Mouse (Mus musculus) 416B (cell line): ENCODE results near the gene Bcat1.

ENCODE experiments used
- DNase-seq: peaks from one replicate; pipeline ENCODE4 v3.0.0; 2011; ENCODE audit warnings: low read depth

Gene Bcat1

DNA sequence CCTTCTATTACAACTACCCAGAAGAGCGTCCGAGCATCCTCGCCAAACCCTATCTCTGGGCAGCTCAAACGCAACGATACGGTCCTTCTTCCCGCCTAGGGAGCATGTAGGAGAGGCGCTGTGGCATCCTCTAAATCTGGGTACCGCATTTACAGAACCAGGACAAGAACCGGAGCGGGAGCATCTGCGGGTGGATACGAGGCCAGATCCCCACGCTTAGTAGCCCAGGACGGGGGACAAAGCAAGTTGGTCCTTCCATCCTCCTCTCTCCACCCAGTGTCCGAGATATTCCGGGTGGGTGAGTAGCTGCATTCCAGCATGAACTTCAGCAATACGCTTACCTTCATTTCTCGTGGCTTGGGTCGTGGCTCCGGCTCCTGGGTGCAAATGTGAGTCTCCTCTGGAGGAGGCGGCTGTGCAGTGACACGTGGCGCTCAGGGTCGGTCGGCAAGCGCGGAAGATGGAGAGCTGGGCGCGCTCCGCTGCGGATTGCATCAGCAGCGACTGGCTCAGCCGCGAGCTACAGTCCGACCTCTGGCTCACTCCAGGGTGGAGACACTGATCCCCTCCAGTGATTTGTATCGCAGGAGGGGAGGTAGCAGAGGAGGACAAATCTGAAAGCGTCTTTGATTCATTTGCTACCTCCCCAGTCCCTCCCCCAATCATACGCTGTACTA lies at the start of gene Bcat1:
Gene Bcat1, minus strand, starts transcription at position 637 of the 677 bp plus-strand sequence.
- DNase-seq: no peak

DNA sequence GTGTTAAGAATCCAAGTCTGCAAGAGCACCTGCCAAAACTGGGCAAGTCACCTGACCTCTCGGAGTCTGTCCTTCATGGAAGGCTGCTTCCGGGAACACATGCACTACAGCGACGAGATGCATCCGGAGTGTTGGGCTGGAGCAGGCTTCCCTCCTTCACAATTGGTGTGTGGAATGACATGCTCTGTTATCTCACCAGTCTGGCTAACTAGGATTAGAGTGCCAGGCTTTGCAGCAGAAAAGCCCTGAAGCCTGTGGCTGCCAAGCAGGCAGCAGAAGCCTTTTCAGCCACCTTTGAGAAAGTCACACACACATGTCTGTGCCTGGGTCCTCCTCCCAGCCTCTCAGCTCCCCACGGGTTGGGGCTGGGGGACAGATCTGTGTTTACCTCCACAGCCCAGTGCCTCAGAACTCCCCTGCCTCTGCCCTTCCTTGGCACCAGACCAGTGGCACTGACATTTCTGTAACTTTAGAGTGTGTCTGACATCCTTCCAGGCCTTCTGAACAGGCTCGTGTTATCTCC lies 49.7 kb upstream of the Bcat1 start:
- no peak for DNase-seq

DNA sequence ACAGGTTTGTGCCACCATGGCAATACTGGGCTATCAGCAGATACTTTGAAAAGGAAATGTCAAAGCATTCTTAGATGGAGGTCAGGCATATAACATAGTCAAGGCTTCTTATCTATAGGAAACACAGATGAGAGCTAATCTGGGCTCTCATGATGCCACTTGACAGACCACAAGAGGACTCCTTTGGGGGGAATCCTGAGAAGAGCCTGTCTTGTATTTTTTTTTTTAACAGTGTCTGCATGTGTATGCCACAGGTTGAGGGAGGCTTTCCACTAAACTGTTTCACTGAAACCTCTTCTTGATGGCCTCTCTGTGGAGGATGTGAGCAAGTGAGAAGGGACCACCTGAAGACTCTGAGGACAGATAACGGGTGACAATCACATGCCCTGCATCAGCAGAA lies 48.6 kb upstream of the Bcat1 start:
- peak; percentile 93 for DNase-seq

GRCm38 (mm10) chr6:145123136-145124060 lies 47.4 kb upstream of the Bcat1 start:
- DNase-seq: peak; percentile 76

DNA sequence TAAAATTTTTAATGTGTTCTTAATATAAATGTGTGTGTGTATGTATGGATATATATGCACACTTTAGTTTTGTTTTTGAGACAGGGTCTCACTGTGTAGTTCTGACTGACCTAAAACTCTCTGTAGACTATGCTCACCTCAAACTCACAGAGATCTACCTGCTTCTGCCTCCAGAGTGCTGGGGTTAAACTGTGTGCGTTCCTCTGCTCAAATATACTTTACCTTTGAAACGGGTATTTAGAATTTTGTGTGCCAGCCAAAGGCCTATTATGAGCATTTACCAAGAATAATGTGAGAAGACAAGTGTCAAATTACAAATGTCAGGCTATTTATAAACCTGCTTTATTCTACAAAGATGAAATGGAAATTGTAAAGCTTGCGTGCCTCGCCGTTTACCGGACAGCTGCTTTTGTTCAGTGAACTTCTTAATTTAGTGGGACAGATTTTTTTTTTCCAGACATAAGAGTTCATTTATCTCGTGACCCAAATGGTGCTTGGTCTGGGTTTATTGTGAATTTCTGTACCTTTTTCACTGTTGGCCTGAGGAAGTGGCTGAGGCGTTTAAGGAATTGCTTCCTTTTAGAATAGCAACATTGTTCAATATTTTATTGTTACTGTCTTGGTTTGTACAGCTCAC lies 46.6 kb upstream of the Bcat1 start:
- peak; percentile 66 for DNase-seq

DNA sequence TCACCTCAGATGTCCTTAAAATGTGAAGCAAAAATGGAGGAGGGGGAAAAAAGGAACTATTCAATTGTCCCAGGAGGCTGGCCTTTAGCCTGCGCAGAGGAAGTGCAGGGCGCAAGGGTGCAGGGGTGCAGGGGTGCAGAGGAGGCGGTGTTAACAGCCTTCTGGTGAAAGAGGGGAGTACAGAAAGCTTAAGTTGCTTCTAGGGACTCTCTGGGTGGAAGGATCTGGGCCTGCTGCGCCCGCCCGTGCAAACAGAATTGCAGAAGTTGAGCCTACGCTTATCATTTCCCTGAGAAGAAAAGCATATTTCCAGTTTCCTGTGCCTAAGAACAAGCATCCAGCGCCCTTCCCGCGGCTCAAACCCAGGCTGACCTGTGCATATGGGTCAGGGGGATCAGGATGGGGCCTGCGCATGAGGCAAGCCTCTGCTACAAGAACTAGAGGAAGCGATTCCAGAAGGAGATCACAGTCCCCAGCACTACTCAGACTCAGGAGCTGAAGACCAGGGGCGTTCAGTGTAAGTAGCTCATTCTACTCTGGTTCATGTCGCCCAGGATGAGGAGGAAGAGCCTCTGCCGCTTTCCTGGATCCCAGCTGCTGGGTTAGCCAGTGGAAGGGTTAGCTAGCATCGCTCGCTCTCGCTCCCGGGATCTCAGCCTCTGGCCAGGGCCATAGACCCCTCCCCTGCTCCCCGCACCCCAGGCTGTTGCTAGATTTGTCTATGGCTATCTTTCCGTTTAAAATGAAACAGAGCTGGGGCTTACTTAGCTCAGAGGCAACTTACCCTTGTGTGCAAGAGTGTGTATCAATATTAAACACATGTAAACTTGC lies 45.8 kb upstream of the Bcat1 start:
- peak; percentile 93 for DNase-seq

- DNase-seq: peak; percentile 95
Measured at GRCm38 (mm10) chr6:145120787-145121589, 45.0 kb upstream of the Bcat1 start.

DNA sequence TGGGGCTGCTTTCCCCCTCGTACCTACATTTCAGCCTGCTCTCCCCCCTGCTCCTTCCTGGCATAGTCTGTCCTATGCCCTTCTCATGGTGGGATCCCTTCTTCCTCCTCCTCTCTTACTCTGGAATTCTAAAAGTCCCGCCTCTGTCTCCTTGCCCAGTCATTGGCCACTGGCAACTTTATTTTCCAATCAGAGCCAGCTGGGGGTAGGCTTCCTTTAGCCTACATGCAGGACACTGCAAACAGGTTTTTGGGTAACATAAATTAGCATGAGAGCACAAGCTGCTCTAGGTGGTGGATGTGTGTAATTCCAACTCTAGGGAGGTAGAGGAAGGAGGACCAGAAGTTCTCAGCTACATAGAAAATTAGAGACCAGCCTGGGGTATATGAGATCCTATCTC lies 44.1 kb upstream of the Bcat1 start:
- no peak for DNase-seq

DNA sequence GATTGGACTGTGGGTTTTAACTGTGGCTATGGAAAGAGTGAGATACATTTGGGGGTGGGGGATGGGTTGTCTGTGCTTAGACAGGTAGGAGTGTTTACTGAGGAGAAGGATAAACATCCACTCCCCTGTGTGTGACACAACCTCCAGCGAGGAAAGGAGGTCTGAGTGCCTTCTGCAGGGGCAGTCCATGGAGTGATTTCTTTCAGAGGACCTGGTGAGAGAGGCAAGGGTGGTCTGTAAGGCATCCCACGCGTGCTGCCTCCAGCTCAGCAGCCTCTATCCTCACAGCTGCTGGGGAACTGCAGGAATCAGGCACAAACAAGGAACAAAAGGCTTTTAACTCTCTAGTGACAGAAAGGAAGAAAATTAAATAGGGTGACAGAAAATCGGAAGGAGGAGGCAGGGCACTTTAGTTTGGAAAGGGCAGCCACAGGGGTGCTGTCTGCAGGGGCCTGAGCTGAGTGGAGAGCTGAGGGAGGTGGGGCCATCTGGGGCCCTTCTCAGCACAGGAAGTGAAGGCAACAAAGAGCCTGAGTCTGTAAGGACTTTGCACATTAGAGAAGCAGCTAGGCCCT lies 40.2 kb upstream of the Bcat1 start:
- DNase-seq: no peak

GRCm38 (mm10) chr6:145115476-145116097 lies 39.6 kb upstream of the Bcat1 start, which contains the start of gene Lrmp:
Gene Lrmp (plus strand): TSS chr6:145115653.
- peak; percentile 98 for DNase-seq

GRCm38 (mm10) chr6:145114561-145114960 lies 38.6 kb upstream of the Bcat1 start:
- no peak for DNase-seq

DNA sequence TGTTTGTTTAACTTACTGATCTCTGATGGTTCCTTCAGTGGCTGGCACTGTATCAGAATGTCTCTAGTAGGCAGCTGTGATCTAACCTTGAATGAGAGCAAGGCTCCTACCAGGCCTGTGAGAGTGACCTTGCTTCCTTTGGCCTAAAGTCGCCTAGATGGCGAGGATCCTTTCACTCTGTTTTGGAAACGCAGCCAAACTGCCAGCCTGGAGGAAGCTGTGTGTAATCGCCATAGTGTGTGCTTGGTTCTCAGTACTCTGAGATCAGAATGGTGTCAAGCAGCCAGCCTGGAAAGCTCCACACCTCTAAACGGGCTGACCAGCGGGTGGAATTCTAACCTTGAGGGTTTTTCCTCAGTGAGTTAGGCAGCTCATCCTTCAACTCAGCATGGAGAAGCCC lies 36.9 kb upstream of the Bcat1 start:
- no peak for DNase-seq

- DNase-seq: no peak
Measured at GRCm38 (mm10) chr6:145110786-145111185, 34.8 kb upstream of the Bcat1 start.

GRCm38 (mm10) chr6:145106163-145106842 lies 30.3 kb upstream of the Bcat1 start:
- no peak for DNase-seq

DNA sequence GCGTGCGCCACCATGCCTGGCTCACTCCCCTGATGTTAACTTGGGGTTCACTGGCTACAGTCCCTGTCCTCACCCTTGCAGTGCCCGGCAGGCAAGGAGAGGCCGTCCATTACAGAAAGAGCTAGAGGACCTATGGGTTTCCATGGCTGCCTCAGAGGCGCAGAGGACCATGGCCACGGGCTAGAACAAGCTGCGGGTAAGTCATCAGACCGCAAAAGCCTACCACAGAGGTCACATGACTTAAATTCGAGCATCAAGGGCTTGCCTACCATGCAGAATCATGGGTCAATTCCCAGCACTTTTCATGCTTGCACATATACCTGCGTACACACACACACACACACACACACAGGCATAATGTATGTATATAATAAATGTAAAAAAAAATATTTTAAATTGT lies 29.5 kb upstream of the Bcat1 start:
- DNase-seq: no peak

DNA sequence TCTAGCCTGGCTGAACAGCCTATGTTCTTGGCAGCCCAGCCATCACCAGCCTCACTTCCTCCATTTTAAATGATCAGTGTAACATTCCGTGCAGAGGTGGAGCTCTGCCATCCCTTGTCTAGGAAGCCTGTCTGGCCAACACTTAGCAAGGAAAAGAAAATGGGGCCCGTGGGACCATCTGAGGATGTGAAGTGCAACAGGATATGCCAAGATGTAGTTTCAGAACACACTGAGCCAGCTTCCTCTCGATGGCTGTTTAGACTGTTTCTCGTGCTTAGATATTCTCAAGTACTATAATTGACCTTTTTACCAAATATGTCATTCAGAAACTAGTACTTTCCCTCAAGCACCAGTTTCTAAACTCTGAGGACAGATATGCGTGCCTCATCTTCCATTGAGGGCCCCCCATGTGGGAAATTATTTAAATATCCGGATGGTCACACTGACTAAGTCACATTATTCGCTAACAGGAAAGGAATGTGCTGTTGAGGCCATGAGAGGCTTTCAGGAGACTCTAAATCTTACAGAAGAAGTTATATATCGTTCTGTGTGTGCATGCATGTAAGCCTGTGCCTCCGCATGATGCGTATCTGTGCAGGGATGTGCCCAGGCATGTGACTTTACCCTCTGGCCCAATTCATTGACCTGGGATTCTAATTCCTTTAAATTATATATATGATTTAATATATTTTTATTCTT lies 28.4 kb upstream of the Bcat1 start:
- no peak for DNase-seq

- DNase-seq: no peak
Measured at GRCm38 (mm10) chr6:145100923-145101322, 24.9 kb upstream of the Bcat1 start.

DNA sequence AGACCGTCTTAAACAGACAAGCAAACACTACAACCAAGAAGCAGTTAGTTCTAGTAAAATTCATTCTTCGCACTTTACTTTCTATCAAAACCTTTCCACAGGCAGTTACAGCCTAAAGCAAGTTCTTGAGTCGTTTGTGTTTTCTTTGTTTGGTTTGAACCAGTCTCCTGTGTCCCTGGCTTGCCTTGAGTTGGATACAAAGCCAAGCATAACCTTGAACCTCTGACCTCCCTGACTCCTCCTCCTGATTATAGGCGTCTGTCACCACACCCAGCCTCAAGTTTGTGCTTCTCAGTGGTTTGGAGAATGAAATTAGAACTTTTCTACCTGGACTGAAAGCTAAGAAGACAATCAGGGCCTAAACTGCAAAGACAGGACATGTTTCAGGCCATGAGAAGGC lies 18.4 kb upstream of the Bcat1 start:
- no peak for DNase-seq
